9 mouse cellular contexts compared by ENCODE assay signal in genomic region chr3:95172526-95173255, GRCm38 (mm10). TPM values are rescaled to one million over a fixed set of nuclear protein-coding genes. Genes with fewer than 3 reads are reported as not detected.
DNase-seq lines count a peak whose midpoint lies in the region; ATAC-seq and TF ChIP-seq lines count a peak whose summit lies in the region.
"Had no signal": no experiment of that assay in that cellular context is flagged by ENCODE, and none has a peak within 500 bp of the region (broad histone marks: within the 10 kb centered on the region; RNA-seq: fewer than 3 reads in every experiment).

No protein-coding gene starts in this region.

- peaks cover 12% of the 10 kb centered on the region for H3K4me1 ChIP-seq in liver, embryonic 11.5 days (replicated peaks; ENCODE audit: control insufficient read depth, insufficient read depth, low read length)

- peaks cover 3% of the 10 kb centered on the region; the same call in 1 of the 2 replicates for H3K36me3 ChIP-seq in liver, embryonic 11.5 days (ENCODE audit: control insufficient read depth, insufficient read depth, low read length)

- peak overlapping the region; percentile 67 for H3K4me2 ChIP-seq in liver, embryonic 11.5 days

- peak overlapping the region; percentile 61 for H3K4me3 ChIP-seq in gastrocnemius, adult 2 months
- H3K4me3 ChIP-seq in liver, embryonic 11.5 days (ENCODE audit: low read depth, low read length) = peak overlapping the region; percentile 44

- peak overlapping the region; percentile 73 for H3K27ac ChIP-seq in gastrocnemius, adult 2 months
- no peak overlapping the region for H3K27ac ChIP-seq in liver, embryonic 11.5 days (ENCODE audit: low read depth, low read length)

- peaks cover 47% of the 10 kb centered on the region for H3K27me3 ChIP-seq in liver, embryonic 11.5 days (replicated peaks; ENCODE audit: control insufficient read depth, insufficient read depth, low read length)

- ATAC-seq in liver, embryonic 11.5 days (replicated peaks; ENCODE audit: low FRiP score) = 0 out of 2 replicates have a peak, but pooled peaks have one; percentile 11
- ATAC-seq in inflammation-experienced regulatory T-cells, adult 6 months = no peak

- no peak for TF ChIP-seq CTCF in gastrocnemius, adult 2 months (IDR thresholded peaks at IDR 0.05)

- no peaks in the 10 kb centered on the region for H3K9me3 ChIP-seq in liver, embryonic 11.5 days (ENCODE audit: control insufficient read depth, low read length)

- H3K9ac ChIP-seq in liver, embryonic 11.5 days (ENCODE audit: low read depth, low read length) = no peak overlapping the region

- WGBS in liver, embryonic 11.5 days = 16% methylated on average over 80 of the region's 84 CpGs

- intact Hi-C loops in gastrocnemius, adult 2 months (cut with DNase I) = no loop called here

- peak; percentile 42 for DNase-seq in gastrocnemius, adult 2 months
- no peak for DNase-seq in gastrocnemius, postnatal 25 days
- peak; percentile 39 for DNase-seq in thymus, postnatal 4 days
- no peak for DNase-seq in thymus, adult 18-20 months
- peak; percentile 47 for DNase-seq in liver, embryonic 11.5 days (ENCODE audit: low spot score)
- no peak for DNase-seq in right cerebral cortex, postnatal 25 days
- no peak for DNase-seq in gastrocnemius, adult 18-20 months (ENCODE audit: low spot score)
- DNase-seq: layer of hippocampus, adult 9-11 months had no signal

RNA-seq across cellular contexts. Expression of gene Sema6c, which starts 12.4 kb away (rescaled TPM):
- total RNA-seq in gastrocnemius, adult 2 months (2021) = 100 to 1,000 TPM in 1 of 2 experiments, 10 to 100 TPM in 1; 83.4 to 105 TPM
- 100 to 1,000 TPM in 1 of 2 experiments, 10 to 100 TPM in 1; 98.2 to 101 TPM for total RNA-seq in gastrocnemius, postnatal 25 days (2021)
- 2.5 and 2.8 TPM in 2 replicates for polyA plus RNA-seq in liver, embryonic 11.5 days (2014; fragmentation: Nextera tagmentation; extraction: Ambion mirVana)
- under 1 TPM in 1 of 3 experiments, not detected in 2; 0.16 TPM for polyA plus RNA-seq in inflammation-experienced regulatory T-cells, adult 6 months (2017; shearing (Covaris generic))
- total RNA-seq in gastrocnemius, adult 18-20 months (2021) = 100 to 1,000 TPM in 1 of 2 experiments, 10 to 100 TPM in 1; 75.9 to 111 TPM

RNA-seq across cellular contexts. Expression of gene Tnfaip8l2, which starts 30.5 kb away (rescaled TPM):
- under 1 TPM; 0.42 to 0.87 TPM for total RNA-seq in gastrocnemius, adult 2 months (2021)
- under 1 TPM; 0.48 to 0.97 TPM for total RNA-seq in gastrocnemius, postnatal 25 days (2021)
- 4.8 and 5.4 TPM in 2 replicates for polyA plus RNA-seq in liver, embryonic 11.5 days (2014; fragmentation: Nextera tagmentation; extraction: Ambion mirVana)
- 100 to 1,000 TPM; 180 to 236 (median 220) TPM for polyA plus RNA-seq in inflammation-experienced regulatory T-cells, adult 6 months (2017; shearing (Covaris generic))
- under 1 TPM; 0.27 to 0.55 TPM for total RNA-seq in gastrocnemius, adult 18-20 months (2021)

RNA-seq across cellular contexts. Expression of gene Lysmd1, which starts 38.8 kb away (rescaled TPM):
- total RNA-seq in gastrocnemius, adult 2 months (2021) = 1 to 10 TPM; 6.7 to 7.2 TPM
- total RNA-seq in gastrocnemius, postnatal 25 days (2021) = 1 to 10 TPM; 6.4 to 7.0 TPM
- 8.9 and 9.1 TPM in 2 replicates for polyA plus RNA-seq in liver, embryonic 11.5 days (2014; fragmentation: Nextera tagmentation; extraction: Ambion mirVana)
- 10 to 100 TPM; 14.6 to 32.0 (median 30.8) TPM for polyA plus RNA-seq in inflammation-experienced regulatory T-cells, adult 6 months (2017; shearing (Covaris generic))
- 1 to 10 TPM; 6.3 to 6.6 TPM for total RNA-seq in gastrocnemius, adult 18-20 months (2021)

RNA-seq across cellular contexts. Expression of gene Scnm1, which starts 38.9 kb away (rescaled TPM):
- total RNA-seq in gastrocnemius, adult 2 months (2021) = 10 to 100 TPM; 33.2 to 40.7 TPM
- total RNA-seq in gastrocnemius, postnatal 25 days (2021) = 10 to 100 TPM; 26.6 to 34.1 TPM
- polyA plus RNA-seq in liver, embryonic 11.5 days (2014; fragmentation: Nextera tagmentation; extraction: Ambion mirVana) = 53.1 and 58.5 TPM in 2 replicates
- 100 to 1,000 TPM in 2 of 3 experiments, 10 to 100 TPM in 1; 81.4 to 113 (median 106) TPM for polyA plus RNA-seq in inflammation-experienced regulatory T-cells, adult 6 months (2017; shearing (Covaris generic))
- total RNA-seq in gastrocnemius, adult 18-20 months (2021) = 10 to 100 TPM; 34.6 to 46.5 TPM

RNA-seq across cellular contexts. Expression of gene Gabpb2, which starts 45.0 kb away (rescaled TPM):
- 10 to 100 TPM in 1 of 2 experiments, 1 to 10 TPM in 1; 9.1 to 12.0 TPM for total RNA-seq in gastrocnemius, adult 2 months (2021)
- total RNA-seq in gastrocnemius, postnatal 25 days (2021) = 1 to 10 TPM; 8.2 to 8.3 TPM
- 9.1 and 9.3 TPM in 2 replicates for polyA plus RNA-seq in liver, embryonic 11.5 days (2014; fragmentation: Nextera tagmentation; extraction: Ambion mirVana)
- 10 to 100 TPM; 28.0 to 52.1 (median 31.8) TPM for polyA plus RNA-seq in inflammation-experienced regulatory T-cells, adult 6 months (2017; shearing (Covaris generic))
- 10 to 100 TPM in 1 of 2 experiments, 1 to 10 TPM in 1; 7.1 to 10.0 TPM for total RNA-seq in gastrocnemius, adult 18-20 months (2021)

Comparison
In these comparisons a context has a peak if more than half of its experiments do, and no peak if none do; other contexts are left out.
1. DNase-seq: peak in gastrocnemius, adult 2 months (single experiment), thymus, postnatal 4 days (single experiment) and liver, embryonic 11.5 days (single experiment); none in gastrocnemius, postnatal 25 days (single experiment), thymus, adult 18-20 months (0 of 2), right cerebral cortex, postnatal 25 days (single experiment) and gastrocnemius, adult 18-20 months (single experiment).